ENCODE assay signal across 22 mouse cellular contexts in genomic region chr8:112156656-112157055, GRCm38 (mm10).
DNase-seq lines count a peak whose midpoint lies in the region; ATAC-seq lines count a peak whose summit lies in the region.
"Had no signal": no experiment of that assay in that cellular context is flagged by ENCODE, and none has a peak within 500 bp of the region (broad histone marks: within the 10 kb centered on the region; RNA-seq: fewer than 3 reads in every experiment).

No protein-coding gene starts in this region.

- no peaks in the 10 kb centered on the region for H3K9me3 ChIP-seq in embryonic facial prominence, embryonic 14.5 days (ENCODE audit: control insufficient read depth, low read length)
- no peaks in the 10 kb centered on the region for H3K9me3 ChIP-seq in embryonic facial prominence, embryonic 10.5 days
- H3K9me3 ChIP-seq in neural tube, embryonic 12.5 days, result no peaks in the 10 kb centered on the region
- H3K9me3 ChIP-seq in kidney, embryonic 15.5 days (replicated peaks), result no peaks in the 10 kb centered on the region
- H3K9me3 ChIP-seq: forebrain, embryonic 15.5 days; heart, embryonic 10.5 days; hindbrain, embryonic 15.5 days; limb, embryonic 13.5 days had no signal

- H3K4me3 ChIP-seq in embryonic facial prominence, embryonic 14.5 days (ENCODE audit: low read depth, low read length), result no peak overlapping the region
- H3K4me3 ChIP-seq in embryonic facial prominence, embryonic 10.5 days, result no peak overlapping the region
- no peak overlapping the region for H3K4me3 ChIP-seq in neural tube, embryonic 12.5 days
- no peak overlapping the region for H3K4me3 ChIP-seq in kidney, embryonic 15.5 days (replicated peaks)
- H3K4me3 ChIP-seq: forebrain, embryonic 15.5 days; heart, embryonic 10.5 days; hindbrain, embryonic 15.5 days; limb, embryonic 13.5 days; liver, embryonic 13.5 days had no signal

- H3K4me1 ChIP-seq in embryonic facial prominence, embryonic 14.5 days (ENCODE audit: control insufficient read depth, insufficient read depth, low read length), result no peaks in the 10 kb centered on the region
- no peaks in the 10 kb centered on the region for H3K4me1 ChIP-seq in embryonic facial prominence, embryonic 10.5 days
- no peaks in the 10 kb centered on the region for H3K4me1 ChIP-seq in neural tube, embryonic 12.5 days
- no peaks in the 10 kb centered on the region for H3K4me1 ChIP-seq in kidney, embryonic 15.5 days
- H3K4me1 ChIP-seq: forebrain, embryonic 15.5 days; heart, embryonic 10.5 days; hindbrain, embryonic 15.5 days; limb, embryonic 13.5 days; liver, embryonic 13.5 days had no signal

- intact Hi-C loops in left cerebral cortex, postnatal 4 days (cut with DNase I), result no loop called here
- intact Hi-C loops in left cerebral cortex, postnatal 10 days (cut with DNase I), result no loop called here

- ATAC-seq in embryonic facial prominence, embryonic 14.5 days (ENCODE audit: low read depth), result no peak
- peak; percentile 37; the same call in 1 of the 2 replicates for ATAC-seq in neural tube, embryonic 12.5 days (ENCODE audit: low FRiP score, low read depth)
- no peak for ATAC-seq in kidney, embryonic 15.5 days (replicated peaks; ENCODE audit: low FRiP score)
- ATAC-seq: activated CD4-positive, CD25-positive, alpha-beta regulatory T cell, adult 4 months; forebrain, embryonic 15.5 days; intestine, postnatal 0 days had no signal

- 77% methylated on average over 7 of the region's 7 CpGs for WGBS in embryonic facial prominence, embryonic 14.5 days
- WGBS in embryonic facial prominence, embryonic 10.5 days, result 71% methylated on average over 7 of the region's 7 CpGs
- WGBS in neural tube, embryonic 12.5 days, result 25% methylated on average over 7 of the region's 7 CpGs
- 73% methylated on average over 7 of the region's 7 CpGs for WGBS in kidney, embryonic 15.5 days

- no peak overlapping the region for H3K9ac ChIP-seq in embryonic facial prominence, embryonic 14.5 days (ENCODE audit: low read depth, low read length)
- H3K9ac ChIP-seq in neural tube, embryonic 12.5 days, result no peak overlapping the region
- H3K9ac ChIP-seq in kidney, embryonic 15.5 days, result no peak overlapping the region
- H3K9ac ChIP-seq: forebrain, embryonic 15.5 days; hindbrain, embryonic 15.5 days; limb, embryonic 13.5 days; liver, embryonic 13.5 days; lung, embryonic 14.5 days had no signal

- peak; percentile 8 for DNase-seq in embryonic facial prominence, embryonic 14.5 days (ENCODE audit: low spot score)
- no peak for DNase-seq in embryonic facial prominence, embryonic 10.5 days (ENCODE audit: low spot score)
- DNase-seq in left cerebral cortex, postnatal 4 days, result peak; percentile 16
- DNase-seq in left cerebral cortex, postnatal 10 days (ENCODE audit: extremely low spot score in 1 of 2, low spot score in 2 of 2), result no peak
- peak; percentile 66 for DNase-seq in embryo, embryonic 10.5 days (ENCODE audit: low spot score)
- DNase-seq in urinary bladder, adult 2 months (ENCODE audit: low spot score), result no peak
- DNase-seq: adrenal gland, postnatal 10 days; cerebellum, adult 11 months; gastrocnemius, postnatal 36 days; liver, embryonic 13.5 days; lung, embryonic 14.5 days; lung, postnatal 36 days; right cerebral cortex, postnatal 25 days; thymus, adult 2 months had no signal

- no peaks in the 10 kb centered on the region for H3K36me3 ChIP-seq in embryonic facial prominence, embryonic 14.5 days (ENCODE audit: control insufficient read depth, insufficient read depth, low read length)
- H3K36me3 ChIP-seq in embryonic facial prominence, embryonic 10.5 days (replicated peaks), result no peaks in the 10 kb centered on the region
- no peaks in the 10 kb centered on the region for H3K36me3 ChIP-seq in neural tube, embryonic 12.5 days
- H3K36me3 ChIP-seq in kidney, embryonic 15.5 days, result no peaks in the 10 kb centered on the region
- H3K36me3 ChIP-seq: forebrain, embryonic 15.5 days; heart, embryonic 10.5 days; hindbrain, embryonic 15.5 days; limb, embryonic 13.5 days; liver, embryonic 13.5 days had no signal

- H3K27me3 ChIP-seq in embryonic facial prominence, embryonic 14.5 days (replicated peaks; ENCODE audit: control insufficient read depth, insufficient read depth, low read length), result no peaks in the 10 kb centered on the region
- H3K27me3 ChIP-seq in embryonic facial prominence, embryonic 10.5 days (replicated peaks; ENCODE audit: low read depth, poor library complexity, severe bottlenecking), result no peaks in the 10 kb centered on the region
- no peaks in the 10 kb centered on the region for H3K27me3 ChIP-seq in neural tube, embryonic 12.5 days (replicated peaks)
- H3K27me3 ChIP-seq in kidney, embryonic 15.5 days, result no peaks in the 10 kb centered on the region
- H3K27me3 ChIP-seq: forebrain, embryonic 15.5 days; hindbrain, embryonic 15.5 days; limb, embryonic 13.5 days; liver, embryonic 13.5 days had no signal

- H3K4me2 ChIP-seq in embryonic facial prominence, embryonic 14.5 days (ENCODE audit: low read depth, low read length), result no peak overlapping the region
- no peak overlapping the region for H3K4me2 ChIP-seq in neural tube, embryonic 12.5 days (replicated peaks)
- H3K4me2 ChIP-seq in kidney, embryonic 15.5 days, result no peak overlapping the region
- H3K4me2 ChIP-seq: forebrain, embryonic 15.5 days; hindbrain, embryonic 15.5 days; limb, embryonic 13.5 days; liver, embryonic 13.5 days; lung, embryonic 14.5 days had no signal

- no peak overlapping the region for H3K27ac ChIP-seq in embryonic facial prominence, embryonic 14.5 days (replicated peaks; ENCODE audit: low read depth, low read length)
- no peak overlapping the region for H3K27ac ChIP-seq in embryonic facial prominence, embryonic 10.5 days (replicated peaks)
- no peak overlapping the region for H3K27ac ChIP-seq in neural tube, embryonic 12.5 days
- H3K27ac ChIP-seq in kidney, embryonic 15.5 days, result no peak overlapping the region
- H3K27ac ChIP-seq: forebrain, embryonic 15.5 days; heart, embryonic 10.5 days; hindbrain, embryonic 15.5 days; limb, embryonic 13.5 days; liver, embryonic 13.5 days had no signal

Comparison
In these comparisons a context has a peak if more than half of its experiments do, and no peak if none do; other contexts are left out.
1. DNase-seq: peak in embryonic facial prominence, embryonic 14.5 days (single experiment), left cerebral cortex, postnatal 4 days (single experiment) and embryo, embryonic 10.5 days (single experiment); none in embryonic facial prominence, embryonic 10.5 days (single experiment), left cerebral cortex, postnatal 10 days (0 of 2) and urinary bladder, adult 2 months (single experiment).